Mouse (Mus musculus) stomach, embryonic 14.5 days (tissue): ENCODE measurements around the gene Cpa5. TPM values are rescaled to one million over a fixed set of nuclear protein-coding genes. Genes with fewer than 3 reads are reported as not detected.

Experiments
- polyA plus RNA-seq: library from polyadenylated mRNA; unstranded; fragments of >200 nt; fragmentation: Nextera tagmentation; extraction: Ambion mirVana; gene quantifications from 2 replicates; pipeline ENCODE4 v1.2.1, GENCODE M21; 2014

The Cpa5 gene
- polyA plus RNA-seq, 1 experiment from 2014 or later, result 0.13 TPM

Other genes starting within 250 kb of the Cpa5 start
- gene Zc3hc1, start 220.0 kb upstream of the Cpa5 start, polyA plus RNA-seq, result 50.7 and 54.5 TPM in 2 replicates
- gene Klhdc10, start 209.1 kb upstream of the Cpa5 start, polyA plus RNA-seq, result 24.8 and 29.3 TPM in 2 replicates
- gene Tmem209, start 101.2 kb upstream of the Cpa5 start, polyA plus RNA-seq, result 39.8 and 45.0 TPM in 2 replicates
- 0.52 TPM in 1 of 2 replicates, not detected in the other for gene Ssmem1, start 101.2 kb upstream of the Cpa5 start, polyA plus RNA-seq
- gene Cpa2, start 69.4 kb upstream of the Cpa5 start, polyA plus RNA-seq, result 1.4 and 127 TPM in 2 replicates
- gene Cpa4, start 42.6 kb upstream of the Cpa5 start, polyA plus RNA-seq, result 0.49 and 0.71 TPM in 2 replicates
- gene Cpa1, start 28.2 kb downstream of the Cpa5 start, polyA plus RNA-seq, result 1.5 and 116 TPM in 2 replicates
- gene Cep41, start 82.7 kb downstream of the Cpa5 start, polyA plus RNA-seq, result 10.8 and 12.9 TPM in 2 replicates
- 1,146 and 1,247 TPM in 2 replicates for gene Mest, start 112.5 kb downstream of the Cpa5 start, polyA plus RNA-seq